Mouse (Mus musculus) intestine, embryonic 16.5 days (tissue): Measurements from ENCODE around the gene Svs3b. TPM values are rescaled to one million over a fixed set of nuclear protein-coding genes. Genes with fewer than 3 reads are reported as not detected.
"Not testable (repeated sequence)": the region's sequence is repeated elsewhere in the genome, so short reads cannot be mapped to it uniquely, and the experiment has no call there.

ENCODE experiments used
- ATAC-seq: fragments of 200-750 bp; cut with Nextera tagmentation; 2 replicates; pipeline ENCODE4 v1.8.0; 2017; ENCODE audit warnings: moderate TSS enrichment, moderate library complexity
- H3K27ac ChIP-seq: fragments of 300-500 bp; sonication (generic); 2 replicates; pipeline ENCODE4 v1.5.1; 2014; ENCODE audit warnings: mild to moderate bottlenecking, low read length
- H3K27me3 ChIP-seq: fragments of 300-500 bp; sonication (generic); replicated peaks from 2 replicates; pipeline ENCODE4 v1.6.1; 2014; ENCODE audit warnings: low read length, control low read depth, mixed read lengths; ENCODE audit not compliant: control insufficient read depth, insufficient read depth
- H3K36me3 ChIP-seq: fragments of 300-500 bp; sonication (generic); 2 replicates; pipeline ENCODE4 v1.6.1; 2014; ENCODE audit warnings: low read length, control low read depth; ENCODE audit not compliant: control insufficient read depth, insufficient read depth
- H3K4me1 ChIP-seq: fragments of 300-500 bp; sonication (generic); 2 replicates; pipeline ENCODE4 v1.6.1; 2014; ENCODE audit warnings: low read length, control low read depth, mixed read lengths; ENCODE audit not compliant: control insufficient read depth, insufficient read depth
- H3K4me2 ChIP-seq: fragments of 300-500 bp; sonication (generic); 2 replicates; pipeline ENCODE4 v1.6.1; 2014; ENCODE audit warnings: low read depth, low read length, control low read depth
- H3K4me3 ChIP-seq: fragments of 300-500 bp; sonication (generic); 2 replicates; pipeline ENCODE4 v1.5.1; 2014; ENCODE audit warnings: mild to moderate bottlenecking, low read length
- H3K9ac ChIP-seq: fragments of 300-500 bp; sonication (generic); 2 replicates; pipeline ENCODE4 v1.6.1; 2014; ENCODE audit warnings: low read depth, low read length
- H3K9me3 ChIP-seq: fragments of 300-500 bp; sonication (generic); 2 replicates; pipeline ENCODE4 v1.6.1; 2016; ENCODE audit warnings: low read length, control low read depth; ENCODE audit not compliant: control insufficient read depth
- WGBS: fragments of 180-500 bp; shearing (Covaris S2); extraction: QIAGEN DNeasy Blood & Tissue Kit; methylation state at CpG from one replicate; pipeline ENCODE4 v1.1.7; 2014; 5-methylcytosine and 5-hydroxymethylcytosine counted together
- polyA plus RNA-seq: library from polyadenylated mRNA; unstranded; fragments of >200 nt; fragmentation: Nextera tagmentation; extraction: Ambion mirVana; gene quantifications from 2 replicates; pipeline ENCODE4 v1.2.1, GENCODE M21; 2015

Gene Svs3b
- polyA plus RNA-seq, 1 experiment from 2014 or later, result not detected

DNA sequence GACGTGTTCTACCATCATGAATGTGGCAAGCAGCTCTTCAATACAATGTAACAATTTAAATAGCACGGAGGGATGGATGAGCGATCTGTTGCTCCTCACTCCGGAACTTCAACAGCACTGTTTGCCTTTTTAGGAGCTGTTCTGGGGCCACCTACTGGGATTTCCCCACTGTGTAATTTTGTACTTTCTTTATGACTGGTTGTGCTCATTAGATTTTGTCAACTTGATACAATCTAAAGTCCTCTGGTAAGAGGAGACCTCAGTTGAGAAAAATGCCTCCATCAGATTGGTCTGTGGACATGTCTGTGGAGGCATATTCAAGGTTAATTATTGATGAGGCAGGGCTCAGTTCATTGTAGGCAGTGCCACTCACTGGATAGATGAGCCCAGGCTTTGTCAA, 45.5 kb downstream of the Svs3b start:
- Histone ChIP-seq H3K9ac (no peak overlapping the region), H3K4me1 (no peaks in the 10 kb centered on the region), H3K4me3 (no peak overlapping the region), H3K36me3 (no peaks in the 10 kb centered on the region), H3K27me3 (no peaks in the 10 kb centered on the region), H3K9me3 (no peaks in the 10 kb centered on the region), H3K27ac (no peak overlapping the region), H3K4me2 (no peak overlapping the region)
- no peak for ATAC-seq
- WGBS, result 89% methylated on average over 4 of the region's 4 CpGs

DNA sequence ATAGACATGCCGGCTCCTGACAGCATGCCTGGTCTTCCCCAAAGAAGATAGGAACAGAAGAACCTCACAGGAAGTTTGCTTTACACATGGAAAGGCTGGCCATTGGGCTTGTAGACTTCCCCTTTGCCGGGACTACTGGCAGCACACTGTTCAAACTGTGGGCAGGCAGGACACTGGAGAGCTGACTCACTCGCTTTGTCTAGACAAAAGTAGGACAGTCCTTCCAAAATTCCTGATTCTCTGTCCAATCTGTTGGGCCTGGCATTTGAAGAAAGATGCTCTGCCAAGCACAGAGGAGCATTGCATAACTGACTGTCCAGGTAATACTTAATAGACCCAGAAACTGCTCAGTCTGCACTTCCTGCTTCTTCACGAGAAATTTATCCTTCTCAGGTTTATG, 49.8 kb downstream of the Svs3b start:
- no peaks in the 10 kb centered on the region for H3K4me1 ChIP-seq
- no peak for ATAC-seq
- no peak overlapping the region for H3K9ac ChIP-seq
- WGBS, result 74% methylated on average over 4 of the region's 4 CpGs
- no peak overlapping the region for H3K4me3 ChIP-seq
- no peaks in the 10 kb centered on the region for H3K9me3 ChIP-seq
- H3K27ac ChIP-seq, result no peak overlapping the region
- no peaks in the 10 kb centered on the region for H3K36me3 ChIP-seq
- H3K27me3 ChIP-seq, result no peaks in the 10 kb centered on the region
- H3K4me2 ChIP-seq, result no peak overlapping the region

DNA sequence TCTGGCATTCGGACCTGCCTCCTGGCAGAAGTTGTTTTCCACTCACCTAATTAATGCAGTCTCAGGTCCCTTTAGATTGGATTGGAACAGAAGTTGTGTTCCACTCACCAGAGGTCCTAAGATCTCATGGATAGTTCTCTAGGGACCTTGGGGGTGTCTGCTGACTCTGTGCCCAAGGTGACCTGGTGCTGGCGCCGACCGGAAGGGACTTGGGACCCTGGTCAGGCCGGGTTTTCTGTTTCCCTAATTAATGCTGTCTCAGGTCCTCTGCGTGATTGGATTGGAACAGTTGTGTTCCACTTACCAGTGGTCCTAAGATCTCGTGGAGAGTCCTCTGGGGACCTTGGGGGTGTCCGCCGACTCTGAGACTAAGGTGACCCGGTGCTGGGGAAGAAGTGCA, 50.4 kb downstream of the Svs3b start:
- not testable (repeated sequence) for H3K9ac ChIP-seq, H3K27me3 ChIP-seq, H3K27ac ChIP-seq, H3K4me2 ChIP-seq, H3K4me1 ChIP-seq, ATAC-seq, H3K4me3 ChIP-seq, H3K36me3 ChIP-seq, H3K9me3 ChIP-seq
- WGBS, result 91% methylated on average over 10 of the region's 10 CpGs

Other genes starting within 250 kb of the Svs3b start
- 0.89 and 1.5 TPM in 2 replicates for gene Pabpc1l, start 231.2 kb downstream of the Svs3b start, polyA plus RNA-seq
- 18.1 and 18.4 TPM in 2 replicates for gene Stk4, start 186.3 kb downstream of the Svs3b start, polyA plus RNA-seq
- 55.6 and 57.5 TPM in 2 replicates for gene Tomm34, start 185.5 kb downstream of the Svs3b start, polyA plus RNA-seq
- 0.22 and 0.45 TPM in 2 replicates for gene Kcns1, start 85.5 kb downstream of the Svs3b start, polyA plus RNA-seq
- gene Wfdc5, start 73.9 kb downstream of the Svs3b start, polyA plus RNA-seq, result not detected in 2 replicates
- gene Wfdc12, start 66.0 kb downstream of the Svs3b start, polyA plus RNA-seq, result not detected in 2 replicates
- not detected in 2 replicates for gene Wfdc15a, start 56.5 kb downstream of the Svs3b start, polyA plus RNA-seq
- 19.6 and 23.4 TPM in 2 replicates for gene Wfdc15b, start 35.0 kb downstream of the Svs3b start, polyA plus RNA-seq
- gene Svs2, start 18.2 kb downstream of the Svs3b start, polyA plus RNA-seq, result not detected in 2 replicates
- not detected in 2 replicates for gene Svs4, start 21.8 kb upstream of the Svs3b start, polyA plus RNA-seq
- not detected in 2 replicates for gene Svs3a, start 32.6 kb upstream of the Svs3b start, polyA plus RNA-seq
- gene Svs6, start 60.1 kb upstream of the Svs3b start, polyA plus RNA-seq, result not detected in 2 replicates
- gene Svs5, start 76.1 kb upstream of the Svs3b start, polyA plus RNA-seq, result not detected in 2 replicates
- 2.3 and 2.7 TPM in 2 replicates for gene Slpi, start 132.5 kb upstream of the Svs3b start, polyA plus RNA-seq
- gene Rbpjl, start 146.5 kb upstream of the Svs3b start, polyA plus RNA-seq, result 25.1 and 25.4 TPM in 2 replicates
- 8.3 and 9.0 TPM in 2 replicates for gene Matn4, start 148.5 kb upstream of the Svs3b start, polyA plus RNA-seq
- 130 and 138 TPM in 2 replicates for gene Sdc4, start 187.2 kb upstream of the Svs3b start, polyA plus RNA-seq
- gene Sys1, start 200.3 kb upstream of the Svs3b start, polyA plus RNA-seq, result 54.0 and 56.4 TPM in 2 replicates
- gene Gm20458, start 204.3 kb upstream of the Svs3b start, polyA plus RNA-seq, result 9.8 and 11.9 TPM in 2 replicates
- gene Trp53tg5, start 217.1 kb upstream of the Svs3b start, polyA plus RNA-seq, result not detected in 2 replicates
- gene Dbndd2, start 229.5 kb upstream of the Svs3b start, polyA plus RNA-seq, result 16.0 and 16.4 TPM in 2 replicates
- gene Pigt, start 240.9 kb upstream of the Svs3b start, polyA plus RNA-seq, result 59.1 and 61.4 TPM in 2 replicates